Mouse (Mus musculus) embryonic facial prominence, embryonic 15.5 days (tissue): ENCODE measurements around the gene Tpm3. TPM values are rescaled to one million over a fixed set of nuclear protein-coding genes. Genes with fewer than 3 reads are reported as not detected.

Experiments used
- ATAC-seq: fragments of 200-750 bp; cut with Nextera tagmentation; 2 replicates; pipeline ENCODE4 v1.8.0; 2017; ENCODE audit warnings: low read depth, moderate TSS enrichment; ENCODE audit not compliant: insufficient number of reproducible peaks, low FRiP score, low TSS enrichment
- H3K27ac ChIP-seq: fragments of 300-500 bp; sonication (generic); replicated peaks from 2 replicates; pipeline ENCODE4 v1.5.1; 2015; ENCODE audit warnings: mild to moderate bottlenecking, inconsistent platforms
- H3K27me3 ChIP-seq: fragments of 300-500 bp; sonication (generic); 2 replicates; pipeline ENCODE4 v1.6.1; 2015; ENCODE audit warnings: inconsistent platforms
- H3K36me3 ChIP-seq: fragments of 300-500 bp; sonication (generic); 2 replicates; pipeline ENCODE4 v1.6.1; 2015; ENCODE audit warnings: mild to moderate bottlenecking, inconsistent platforms
- H3K4me1 ChIP-seq: fragments of 300-500 bp; sonication (generic); 2 replicates; pipeline ENCODE4 v1.6.1; 2015; ENCODE audit warnings: inconsistent platforms
- H3K4me2 ChIP-seq: fragments of 300-500 bp; sonication (generic); replicated peaks from 2 replicates; pipeline ENCODE4 v1.6.1; 2015; ENCODE audit warnings: mild to moderate bottlenecking, inconsistent platforms
- H3K4me3 ChIP-seq: fragments of 300-500 bp; sonication (generic); replicated peaks from 2 replicates; pipeline ENCODE4 v1.5.1; 2015; ENCODE audit warnings: mild to moderate bottlenecking, inconsistent platforms
- H3K9ac ChIP-seq: fragments of 300-500 bp; sonication (generic); 2 replicates; pipeline ENCODE4 v1.6.1; 2015; ENCODE audit warnings: inconsistent platforms
- H3K9me3 ChIP-seq: fragments of 300-500 bp; sonication (generic); replicated peaks from 2 replicates; pipeline ENCODE4 v1.6.1; 2016; ENCODE audit warnings: inconsistent platforms
- WGBS: fragments of 180-500 bp; shearing (Covaris S2); methylation state at CpG from one replicate; pipeline ENCODE4 v1.1.7; 2015; 5-methylcytosine and 5-hydroxymethylcytosine counted together
- polyA plus RNA-seq: library from polyadenylated mRNA; unstranded; fragments of >200 nt; fragmentation: Nextera tagmentation; extraction: Ambion mirVana; gene quantifications from 2 replicates; pipeline ENCODE4 v1.2.1, GENCODE M21; 2015

Tpm3 gene
- polyA plus RNA-seq, 1 experiment from 2014 or later, result 441 TPM

GRCm38 (mm10) chr3:90085281-90085680, 12.8 kb downstream of the Tpm3 start:
- H3K27me3 ChIP-seq, result no peaks in the 10 kb centered on the region
- peaks cover 36% of the 10 kb centered on the region for H3K36me3 ChIP-seq
- H3K27ac ChIP-seq, result no peak overlapping the region
- H3K4me2 ChIP-seq, result no peak overlapping the region
- H3K9me3 ChIP-seq, result no peaks in the 10 kb centered on the region
- 70% methylated on average over 6 of the region's 6 CpGs for WGBS
- H3K9ac ChIP-seq, result no peak overlapping the region
- ATAC-seq, result no peak
- H3K4me3 ChIP-seq, result no peak overlapping the region
- peaks cover 46% of the 10 kb centered on the region for H3K4me1 ChIP-seq

- Histone ChIP-seq H3K4me1 (peaks cover 43% of the 10 kb centered on the region), H3K9ac (no peak overlapping the region), H3K9me3 (no peaks in the 10 kb centered on the region), H3K36me3 (peaks cover 44% of the 10 kb centered on the region), H3K4me3 (no peak overlapping the region), H3K27me3 (no peaks in the 10 kb centered on the region), H3K27ac (no peak overlapping the region), H3K4me2 (no peak overlapping the region)
- WGBS, result 87% methylated on average over 5 of the region's 5 CpGs
- no peak for ATAC-seq
These were observed 13.6 kb downstream of the Tpm3 start for GRCm38 (mm10) chr3:90086068-90086467.

- ATAC-seq, result no peak
- Histone ChIP-seq H3K4me3 (no peak overlapping the region), H3K36me3 (peaks cover 67% of the 10 kb centered on the region), H3K9ac (no peak overlapping the region), H3K27ac (no peak overlapping the region), H3K9me3 (no peaks in the 10 kb centered on the region), H3K4me2 (no peak overlapping the region), H3K27me3 (no peaks in the 10 kb centered on the region), H3K4me1 (peaks cover 18% of the 10 kb centered on the region)
- 88% methylated on average over 2 of the region's 2 CpGs for WGBS
These were observed 16.2 kb downstream of the Tpm3 start for GRCm38 (mm10) chr3:90088617-90089016.

GRCm38 (mm10) chr3:90090892-90091291, 18.4 kb downstream of the Tpm3 start:
- no peak overlapping the region for H3K27ac ChIP-seq
- no peaks in the 10 kb centered on the region for H3K9me3 ChIP-seq
- no peaks in the 10 kb centered on the region for H3K4me1 ChIP-seq
- no peaks in the 10 kb centered on the region for H3K27me3 ChIP-seq
- H3K9ac ChIP-seq, result no peak overlapping the region
- no peak overlapping the region for H3K4me2 ChIP-seq
- H3K36me3 ChIP-seq, result peaks cover 88% of the 10 kb centered on the region
- H3K4me3 ChIP-seq, result no peak overlapping the region
- ATAC-seq, result no peak
- WGBS, result 81% methylated on average over 6 of the region's 6 CpGs

- 98% methylated on average over 3 of the region's 3 CpGs for WGBS
- H3K9ac ChIP-seq, result no peak overlapping the region
- peaks cover 83% of the 10 kb centered on the region for H3K36me3 ChIP-seq
- no peak overlapping the region for H3K27ac ChIP-seq
- H3K9me3 ChIP-seq, result no peaks in the 10 kb centered on the region
- no peaks in the 10 kb centered on the region for H3K4me1 ChIP-seq
- H3K4me2 ChIP-seq, result no peak overlapping the region
- no peak overlapping the region for H3K4me3 ChIP-seq
- H3K27me3 ChIP-seq, result no peaks in the 10 kb centered on the region
- no peak for ATAC-seq
These were observed 22.0 kb downstream of the Tpm3 start for GRCm38 (mm10) chr3:90094453-90094852.

- Histone ChIP-seq H3K9me3 (no peaks in the 10 kb centered on the region), H3K4me1 (no peaks in the 10 kb centered on the region), H3K27ac (no peak overlapping the region), H3K27me3 (no peaks in the 10 kb centered on the region), H3K4me2 (no peak overlapping the region), H3K4me3 (no peak overlapping the region), H3K36me3 (peaks cover 58% of the 10 kb centered on the region), H3K9ac (no peak overlapping the region)
- no peak for ATAC-seq
- WGBS, result 85% methylated on average over 5 of the region's 5 CpGs
These were observed 25.5 kb downstream of the Tpm3 start for GRCm38 (mm10) chr3:90097928-90098327.

- no peak for ATAC-seq
- peaks cover 31% of the 10 kb centered on the region for H3K36me3 ChIP-seq
- H3K4me3 ChIP-seq, result no peak overlapping the region
- WGBS, result 92% methylated on average over 3 of the region's 3 CpGs
- no peak overlapping the region for H3K9ac ChIP-seq
- H3K27me3 ChIP-seq, result no peaks in the 10 kb centered on the region
- no peaks in the 10 kb centered on the region for H3K9me3 ChIP-seq
- no peak overlapping the region for H3K4me2 ChIP-seq
- H3K4me1 ChIP-seq, result no peaks in the 10 kb centered on the region
- no peak overlapping the region for H3K27ac ChIP-seq
These were observed 28.6 kb downstream of the Tpm3 start for GRCm38 (mm10) chr3:90101010-90101409.

- H3K27me3 ChIP-seq, result no peaks in the 10 kb centered on the region
- H3K27ac ChIP-seq, result no peak overlapping the region
- H3K4me2 ChIP-seq, result no peak overlapping the region
- no peaks in the 10 kb centered on the region for H3K4me1 ChIP-seq
- no peak for ATAC-seq
- peaks cover 25% of the 10 kb centered on the region for H3K36me3 ChIP-seq
- H3K9ac ChIP-seq, result no peak overlapping the region
- no peak overlapping the region for H3K4me3 ChIP-seq
- no peaks in the 10 kb centered on the region for H3K9me3 ChIP-seq
- WGBS, result 90% methylated on average over 2 of the region's 2 CpGs
These were observed 29.2 kb downstream of the Tpm3 start for GRCm38 (mm10) chr3:90101673-90102072.

GRCm38 (mm10) chr3:90102239-90102638, 29.8 kb downstream of the Tpm3 start:
- Histone ChIP-seq H3K4me2 (no peak overlapping the region), H3K27me3 (no peaks in the 10 kb centered on the region), H3K27ac (no peak overlapping the region), H3K4me3 (no peak overlapping the region), H3K4me1 (no peaks in the 10 kb centered on the region), H3K9ac (no peak overlapping the region), H3K36me3 (peaks cover 25% of the 10 kb centered on the region), H3K9me3 (no peaks in the 10 kb centered on the region)
- ATAC-seq, result no peak
- WGBS, result 65% methylated on average over 2 of the region's 2 CpGs

GRCm38 (mm10) chr3:90103176-90103575, 30.7 kb downstream of the Tpm3 start:
- Histone ChIP-seq H3K4me3 (no peak overlapping the region), H3K27ac (no peak overlapping the region), H3K4me2 (no peak overlapping the region), H3K36me3 (peaks cover 21% of the 10 kb centered on the region), H3K9ac (no peak overlapping the region), H3K4me1 (no peaks in the 10 kb centered on the region), H3K27me3 (no peaks in the 10 kb centered on the region), H3K9me3 (no peaks in the 10 kb centered on the region)
- ATAC-seq, result no peak
- 79% methylated on average over 2 of the region's 2 CpGs for WGBS

GRCm38 (mm10) chr3:90103938-90104337, 31.5 kb downstream of the Tpm3 start, which contains the start of gene Nup210l:
TSS of gene Nup210l (plus strand) at chr3:90104132.
- WGBS, result 82% methylated on average over 13 of the region's 13 CpGs
- no peak for ATAC-seq

GRCm38 (mm10) chr3:90111706-90112105, 39.3 kb downstream of the Tpm3 start:
- H3K9ac ChIP-seq, result no peak overlapping the region
- H3K27me3 ChIP-seq, result no peaks in the 10 kb centered on the region
- no peaks in the 10 kb centered on the region for H3K4me1 ChIP-seq
- no peak for ATAC-seq
- H3K4me3 ChIP-seq, result no peak overlapping the region
- no peak overlapping the region for H3K27ac ChIP-seq
- H3K9me3 ChIP-seq, result no peaks in the 10 kb centered on the region
- 87% methylated on average over 2 of the region's 2 CpGs for WGBS
- no peaks in the 10 kb centered on the region for H3K36me3 ChIP-seq
- H3K4me2 ChIP-seq, result no peak overlapping the region

More at GRCm38 (mm10) chr3:90103938-90104337, 31.5 kb downstream of the Tpm3 start, which contains the start of gene Nup210l:
- H3K9ac ChIP-seq, result no peak within 1 kb of the TSS
- H3K36me3 ChIP-seq, result peaks cover 14% of the 10 kb centered on the region
- no peak within 1 kb of the TSS for H3K4me3 ChIP-seq
- H3K9me3 ChIP-seq, result no peaks in the 10 kb centered on the region
- H3K27ac ChIP-seq, result no peak within 1 kb of the TSS
- no peak within 1 kb of the TSS for H3K4me2 ChIP-seq
- H3K4me1 ChIP-seq, result no peaks in the 10 kb centered on the region
- H3K27me3 ChIP-seq, result no peaks in the 10 kb centered on the region
